Mouse (Mus musculus) brain, embryonic 14.5 days (tissue): ENCODE measurements at regions not wholly inside any gene's neighbourhood (a gene's known extent, or its start where the extent isn't known, plus 50 kb on each side); places are given as distances from the start of the nearest gene placed in this dataset.

ENCODE experiments used
- CTCF ChIP-seq: fragments of 200-500 bp; IDR thresholded peaks from 2 replicates; pipeline ENCODE4 v1.5.1; 2012; ENCODE audit warnings: inconsistent platforms, mild to moderate bottlenecking, moderate library complexity, borderline replicate concordance; ENCODE audit not compliant: insufficient read depth, insufficient read length; ENCODE audit errors: extremely low read depth
- POLR2A ChIP-seq: fragments of 200-500 bp; IDR thresholded peaks from 2 replicates; pipeline ENCODE4 v1.6.1; 2012; ENCODE audit warnings: mild to moderate bottlenecking, inconsistent platforms, borderline replicate concordance; ENCODE audit not compliant: poor library complexity, insufficient read depth, insufficient read length, severe bottlenecking; ENCODE audit errors: extremely low read depth

- TF ChIP-seq CTCF (no peak), POLR2A (no peak)
These were observed 330.0 kb downstream of the Plk2 start for GRCm38 (mm10) chr13:110724836-110725235.
